Mouse (Mus musculus): ENCODE data around the gene Zfp174. TPM values are rescaled to one million over a fixed set of nuclear protein-coding genes. Genes with fewer than 3 reads are reported as not detected.

Zfp174 gene
- total and polyA plus RNA-seq, 3 experiments: 1.00 to 1.8 (median 1.3) TPM

DNA sequence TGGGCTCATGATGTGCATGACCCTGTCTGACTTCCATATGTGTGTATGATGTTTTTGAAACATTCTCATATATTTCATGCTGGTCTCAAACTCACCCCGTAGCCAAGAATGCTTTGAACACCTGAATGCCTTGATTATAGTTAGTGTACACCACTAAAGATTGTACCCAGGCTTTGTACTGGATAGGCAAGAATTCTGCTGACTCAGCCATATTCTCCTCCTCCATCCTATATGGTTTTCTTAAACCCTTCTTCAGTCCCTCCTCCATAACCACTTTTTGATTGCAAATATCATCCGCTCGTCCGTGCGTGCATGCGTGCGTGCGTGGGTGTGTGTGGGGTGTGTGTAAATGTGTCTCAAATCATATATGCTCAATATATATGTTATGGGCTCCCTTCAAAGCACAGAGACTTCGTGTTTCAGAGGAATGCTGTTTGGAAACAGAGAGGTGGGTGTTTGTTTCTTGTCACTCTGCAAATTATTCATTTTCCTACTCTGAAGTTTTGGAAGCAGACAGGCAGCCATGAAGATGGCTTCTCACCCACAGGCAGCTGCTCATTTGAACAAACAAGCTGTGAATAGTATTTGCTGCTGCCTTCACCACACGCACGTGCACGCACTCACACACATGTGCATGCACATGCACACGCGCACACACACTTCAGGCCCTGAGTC lies 44.7 kb downstream of the Zfp174 start:
- intact Hi-C loops (cut with DNase I): no loop called here

DNA sequence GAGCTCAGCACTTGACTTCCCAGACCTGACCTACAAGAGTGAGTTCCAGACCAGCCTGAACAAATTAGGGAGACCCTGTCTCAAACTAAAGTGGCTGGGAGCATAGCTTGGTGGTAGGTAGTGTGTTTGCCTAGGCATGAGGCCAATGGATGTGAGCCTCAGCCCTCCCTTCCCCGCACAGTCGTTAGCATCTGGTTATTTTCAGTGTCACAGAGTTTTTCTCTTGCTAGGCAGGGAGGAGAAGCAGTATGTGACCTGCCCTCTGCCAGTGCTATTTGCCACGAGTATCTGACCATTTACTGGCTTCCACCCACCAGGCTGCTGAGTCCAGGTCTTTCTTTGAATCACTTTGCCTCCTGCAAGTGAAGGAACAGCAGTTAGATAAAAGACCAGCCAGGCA lies 46.7 kb downstream of the Zfp174 start:
- no peak overlapping the region for H3K9ac ChIP-seq (ENCODE audit: low read depth, low read length)
- intact Hi-C loops (cut with DNase I): no loop called here
- peaks cover 15% of the 10 kb centered on the region for H3K4me1 ChIP-seq (ENCODE audit: control insufficient read depth, insufficient read depth, low read length)
- peaks cover under 1% of the 10 kb centered on the region for H3K79me2 ChIP-seq (replicated peaks; ENCODE audit: control insufficient read depth, insufficient read depth, low read length)
- H3K4me3 ChIP-seq: no peak overlapping the region
- H3K27me3 ChIP-seq (ENCODE audit: control insufficient read depth, insufficient read depth, low read length): no peaks in the 10 kb centered on the region
- no peak for TF ChIP-seq POLR2A (IDR thresholded peaks at IDR 0.05; ENCODE audit: insufficient read depth, low read depth, low read length)
- no peak for TF ChIP-seq CTCF (IDR thresholded peaks at IDR 0.05)
- no peak for TF ChIP-seq EP300 (IDR thresholded peaks at IDR 0.05; ENCODE audit: insufficient read depth, low read depth, low read length)
- peak overlapping the region; percentile 40; the same call in 1 of the 2 replicates for H3K27ac ChIP-seq
- H3K36me3 ChIP-seq (ENCODE audit: control insufficient read depth, insufficient read depth, low read length): peaks cover 8% of the 10 kb centered on the region
- WGBS: 5% methylated on average over 3 of the region's 3 CpGs
- no peak for DNase-seq

More for the DNA sequence above, 44.7 kb downstream of the Zfp174 start:
- H3K4me1 ChIP-seq (ENCODE audit: control insufficient read depth, insufficient read depth, low read length): peaks cover 20% of the 10 kb centered on the region
- no peak overlapping the region for H3K9ac ChIP-seq (ENCODE audit: low read depth, low read length)
- H3K4me3 ChIP-seq: no peak overlapping the region
- DNase-seq: no peak
- no peak overlapping the region for H3K27ac ChIP-seq
- H3K79me2 ChIP-seq (replicated peaks; ENCODE audit: control insufficient read depth, insufficient read depth, low read length): peaks cover 4% of the 10 kb centered on the region
- H3K36me3 ChIP-seq (ENCODE audit: control insufficient read depth, insufficient read depth, low read length): peaks cover 11% of the 10 kb centered on the region
- TF ChIP-seq POLR2A (IDR thresholded peaks at IDR 0.05; ENCODE audit: insufficient read depth, low read depth, low read length) (no peak), EP300 (IDR thresholded peaks at IDR 0.05; ENCODE audit: insufficient read depth, low read depth, low read length) (no peak), CTCF (IDR thresholded peaks at IDR 0.05) (no peak)
- no peaks in the 10 kb centered on the region for H3K27me3 ChIP-seq (ENCODE audit: control insufficient read depth, insufficient read depth, low read length)
- 91% methylated on average over 14 of the region's 14 CpGs for WGBS

DNA sequence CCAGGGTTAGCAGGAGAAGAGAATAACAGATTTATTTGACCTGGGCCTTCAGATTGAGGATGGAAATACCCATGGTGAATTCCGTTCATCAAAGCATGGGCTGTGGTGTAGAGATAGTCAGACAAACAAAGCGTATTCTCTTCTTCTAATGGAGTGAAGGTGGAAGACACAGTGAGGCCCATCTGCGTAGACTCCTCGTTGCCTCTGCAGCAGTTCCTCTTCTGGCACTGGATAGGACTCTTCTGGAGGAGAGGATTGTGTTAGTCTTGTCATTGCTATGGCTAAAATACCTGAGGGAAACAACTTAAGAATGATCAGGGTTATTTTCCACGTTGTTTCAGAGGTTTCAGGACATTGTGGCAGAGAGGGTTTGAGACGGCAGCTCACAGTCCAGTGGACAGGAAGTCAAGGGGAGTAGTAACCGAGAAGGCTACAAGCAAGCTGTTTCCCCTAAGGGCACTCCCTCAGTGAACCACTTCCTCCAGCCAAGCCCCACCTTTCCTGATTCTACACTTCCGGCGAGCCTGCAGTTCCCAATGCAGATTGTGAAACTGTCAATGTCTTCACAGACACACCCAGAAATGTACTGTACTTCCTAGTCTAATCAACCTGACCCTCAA lies 48.2 kb downstream of the Zfp174 start:
- Histone ChIP-seq H3K27me3 (ENCODE audit: control insufficient read depth, insufficient read depth, low read length) (no peaks in the 10 kb centered on the region), H3K27ac (peak overlapping the region; percentile 40), H3K79me2 (replicated peaks; ENCODE audit: control insufficient read depth, insufficient read depth, low read length) (no peaks in the 10 kb centered on the region; the same call in none of the 2 replicates), H3K36me3 (ENCODE audit: control insufficient read depth, insufficient read depth, low read length) (peaks cover 8% of the 10 kb centered on the region), H3K4me1 (ENCODE audit: control insufficient read depth, insufficient read depth, low read length) (peaks cover 15% of the 10 kb centered on the region), H3K9ac (ENCODE audit: low read depth, low read length) (peak overlapping the region; percentile 4; the same call in 1 of the 2 replicates), H3K4me3 (peak overlapping the region; percentile 25)
- intact Hi-C loops (cut with DNase I): no loop called here
- TF ChIP-seq EP300 (IDR thresholded peaks at IDR 0.05; ENCODE audit: insufficient read depth, low read depth, low read length): peak; percentile 57; the same call in 1 of the 2 replicates
- peak; percentile 60 for TF ChIP-seq POLR2A (IDR thresholded peaks at IDR 0.05; ENCODE audit: insufficient read depth, low read depth, low read length)
- TF ChIP-seq CTCF (IDR thresholded peaks at IDR 0.05): no peak
- 43% methylated on average over 9 of the region's 9 CpGs for WGBS
- DNase-seq: peak; percentile 59 to 79

DNA sequence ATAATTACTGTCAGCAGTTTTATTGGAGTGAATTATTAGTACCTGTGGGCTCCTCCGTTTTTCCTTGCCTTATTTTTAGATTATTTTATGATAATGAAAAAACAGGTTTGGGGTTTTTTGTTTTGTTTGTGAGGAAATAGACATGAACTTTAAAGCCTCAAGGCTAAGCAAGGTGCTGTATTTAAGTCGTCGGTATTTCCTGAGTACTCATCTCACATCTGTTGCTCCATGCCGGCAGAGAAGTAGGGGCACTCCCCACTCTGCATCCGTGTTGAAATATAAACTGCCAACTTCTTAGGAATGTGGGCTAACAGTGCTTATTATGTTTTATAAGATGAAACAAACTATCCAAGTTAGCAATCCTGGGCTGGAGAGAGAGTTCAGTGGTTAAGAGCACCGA lies 49.0 kb downstream of the Zfp174 start:
- Histone ChIP-seq H3K27ac (peak overlapping the region; percentile 40; the same call in 1 of the 2 replicates), H3K36me3 (ENCODE audit: control insufficient read depth, insufficient read depth, low read length) (peaks cover 9% of the 10 kb centered on the region), H3K9ac (ENCODE audit: low read depth, low read length) (no peak overlapping the region), H3K4me3 (no peak overlapping the region), H3K27me3 (ENCODE audit: control insufficient read depth, insufficient read depth, low read length) (no peaks in the 10 kb centered on the region), H3K4me1 (ENCODE audit: control insufficient read depth, insufficient read depth, low read length) (peaks cover 15% of the 10 kb centered on the region), H3K79me2 (replicated peaks; ENCODE audit: control insufficient read depth, insufficient read depth, low read length) (no peaks in the 10 kb centered on the region; the same call in none of the 2 replicates)
- intact Hi-C loops (cut with DNase I): no loop called here
- WGBS: 61% methylated on average over 6 of the region's 6 CpGs
- no peak for DNase-seq
- TF ChIP-seq EP300 (IDR thresholded peaks at IDR 0.05; ENCODE audit: insufficient read depth, low read depth, low read length): no peak
- TF ChIP-seq CTCF (IDR thresholded peaks at IDR 0.05): no peak
- TF ChIP-seq POLR2A (IDR thresholded peaks at IDR 0.05; ENCODE audit: insufficient read depth, low read depth, low read length): no peak

DNA sequence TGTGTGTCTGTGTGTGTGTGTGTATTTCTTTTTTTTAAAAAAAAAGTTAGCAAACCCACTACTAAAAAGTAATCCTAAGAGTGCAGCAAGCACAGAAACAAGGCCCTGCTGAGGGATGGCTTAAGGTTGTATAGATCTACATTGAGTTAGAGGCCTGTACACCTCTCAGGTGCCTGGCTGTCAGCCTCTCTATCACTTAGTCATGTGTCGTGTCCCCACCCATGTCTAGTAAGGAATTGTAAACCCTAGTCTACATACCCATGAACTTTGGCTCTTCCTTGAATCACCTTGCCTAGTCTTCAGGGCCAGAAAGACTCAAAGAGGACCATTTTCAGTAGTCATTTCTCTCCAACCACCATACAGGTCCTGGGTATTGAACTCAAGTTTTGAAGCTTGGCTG lies 49.5 kb downstream of the Zfp174 start:
- H3K4me1 ChIP-seq (ENCODE audit: control insufficient read depth, insufficient read depth, low read length): peaks cover 15% of the 10 kb centered on the region
- TF ChIP-seq POLR2A (IDR thresholded peaks at IDR 0.05; ENCODE audit: insufficient read depth, low read depth, low read length) (no peak), EP300 (IDR thresholded peaks at IDR 0.05; ENCODE audit: insufficient read depth, low read depth, low read length) (no peak), CTCF (IDR thresholded peaks at IDR 0.05) (no peak)
- no peak overlapping the region for H3K9ac ChIP-seq (ENCODE audit: low read depth, low read length)
- no peak for DNase-seq
- intact Hi-C loops (cut with DNase I): no loop called here
- no peak overlapping the region for H3K4me3 ChIP-seq
- 84% methylated on average over 1 of the region's 1 CpGs for WGBS
- no peak overlapping the region for H3K27ac ChIP-seq
- H3K27me3 ChIP-seq (ENCODE audit: control insufficient read depth, insufficient read depth, low read length): no peaks in the 10 kb centered on the region
- H3K79me2 ChIP-seq (replicated peaks; ENCODE audit: control insufficient read depth, insufficient read depth, low read length): no peaks in the 10 kb centered on the region; the same call in none of the 2 replicates
- H3K36me3 ChIP-seq (ENCODE audit: control insufficient read depth, insufficient read depth, low read length): peaks cover 9% of the 10 kb centered on the region

DNA sequence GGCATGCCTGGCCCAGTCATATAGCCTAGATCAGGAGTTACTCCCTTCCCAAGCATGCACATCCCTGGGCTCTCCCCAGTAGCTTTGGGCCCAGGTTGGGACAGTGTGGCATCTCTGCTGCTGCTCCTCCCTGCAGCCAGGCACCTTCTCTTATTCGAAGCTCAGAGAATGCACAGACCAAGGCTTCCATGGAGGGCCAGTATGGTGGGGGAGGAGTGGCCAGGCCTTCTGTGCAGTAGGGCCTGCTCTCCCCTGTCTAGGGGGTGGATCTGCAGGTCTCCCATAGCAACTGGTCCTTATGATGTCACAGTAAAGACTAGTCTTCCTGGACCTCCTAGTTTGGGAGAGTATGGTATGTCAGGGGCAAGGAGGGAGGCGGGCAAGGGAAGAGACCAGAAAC lies 60.4 kb downstream of the Zfp174 start:
- Histone ChIP-seq H3K4me3 (no peak overlapping the region), H3K9ac (ENCODE audit: low read depth, low read length) (no peak overlapping the region), H3K79me2 (replicated peaks; ENCODE audit: control insufficient read depth, insufficient read depth, low read length) (no peaks in the 10 kb centered on the region), H3K36me3 (ENCODE audit: control insufficient read depth, insufficient read depth, low read length) (peaks cover 3% of the 10 kb centered on the region), H3K27ac (no peak overlapping the region), H3K27me3 (ENCODE audit: control insufficient read depth, insufficient read depth, low read length) (no peaks in the 10 kb centered on the region), H3K4me1 (ENCODE audit: control insufficient read depth, insufficient read depth, low read length) (no peaks in the 10 kb centered on the region)
- TF ChIP-seq POLR2A (IDR thresholded peaks at IDR 0.05; ENCODE audit: insufficient read depth, low read depth, low read length): no peak
- TF ChIP-seq EP300 (IDR thresholded peaks at IDR 0.05; ENCODE audit: insufficient read depth, low read depth, low read length): no peak
- no peak for TF ChIP-seq CTCF (IDR thresholded peaks at IDR 0.05)
- WGBS: 61% methylated on average over 2 of the region's 2 CpGs
- intact Hi-C loops (cut with DNase I): no loop called here
- DNase-seq: no peak

Other genes with a start within 250 kb of the Zfp174 start
- not detected for gene Mefv, start 129.2 kb upstream of the Zfp174 start, total RNA-seq (2021)
- 0.06 and 0.09 TPM in 2 replicates for gene Mefv, start 129.2 kb upstream of the Zfp174 start, polyA plus RNA-seq (2012; rRNA removed)
- gene Zfp263, start 103.2 kb upstream of the Zfp174 start, total RNA-seq (2021): 1 to 10 TPM; 6.2 to 7.6 TPM
- 3.8 and 6.1 TPM in 2 replicates for gene Zfp263, start 103.2 kb upstream of the Zfp174 start, polyA plus RNA-seq (2012; rRNA removed)
- not detected for gene Olfr15, start 16.4 kb upstream of the Zfp174 start, total RNA-seq (2021)
- not detected in 2 replicates for gene Olfr15, start 16.4 kb upstream of the Zfp174 start, polyA plus RNA-seq (2012; rRNA removed)
- gene Naa60, start 25.1 kb downstream of the Zfp174 start, total RNA-seq (2021): 10 to 100 TPM; 48.6 to 49.4 TPM
- 50.4 and 59.4 TPM in 2 replicates for gene Naa60, start 25.1 kb downstream of the Zfp174 start, polyA plus RNA-seq (2012; rRNA removed)
- gene Zfp597, start 37.3 kb downstream of the Zfp174 start, total RNA-seq (2021): 10 to 100 TPM; 10.8 to 12.1 TPM
- 2.3 and 4.6 TPM in 2 replicates for gene Zfp597, start 37.3 kb downstream of the Zfp174 start, polyA plus RNA-seq (2012; rRNA removed)
- gene Gm20695, start 37.4 kb downstream of the Zfp174 start, total RNA-seq (2021): under 1 TPM; 0.27 to 0.42 TPM
- gene Gm20695, start 37.4 kb downstream of the Zfp174 start, polyA plus RNA-seq (2012; rRNA removed): not detected in 2 replicates
- 1 to 10 TPM; 2.9 TPM for gene 1700037C18Rik, start 61.4 kb downstream of the Zfp174 start, total RNA-seq (2021)
- gene 1700037C18Rik, start 61.4 kb downstream of the Zfp174 start, polyA plus RNA-seq (2012; rRNA removed): 2.9 and 5.2 TPM in 2 replicates
- gene Cluap1, start 61.5 kb downstream of the Zfp174 start, total RNA-seq (2021): 10 to 100 TPM in 1 of 2 experiments, 1 to 10 TPM in 1; 9.7 to 10.9 TPM
- 4.9 and 5.9 TPM in 2 replicates for gene Cluap1, start 61.5 kb downstream of the Zfp174 start, polyA plus RNA-seq (2012; rRNA removed)
- 1 to 10 TPM; 1.1 to 1.2 TPM for gene Nlrc3, start 129.4 kb downstream of the Zfp174 start, total RNA-seq (2021)
- gene Nlrc3, start 129.4 kb downstream of the Zfp174 start, polyA plus RNA-seq (2012; rRNA removed): 2.8 and 3.2 TPM in 2 replicates
- 1 to 10 TPM; 6.4 to 9.4 TPM for gene Slx4, start 156.5 kb downstream of the Zfp174 start, total RNA-seq (2021)
- gene Slx4, start 156.5 kb downstream of the Zfp174 start, polyA plus RNA-seq (2012; rRNA removed): 7.7 and 9.8 TPM in 2 replicates
- not detected for gene Dnase1, start 189.7 kb downstream of the Zfp174 start, total RNA-seq (2021)
- gene Dnase1, start 189.7 kb downstream of the Zfp174 start, polyA plus RNA-seq (2012; rRNA removed): not detected in 2 replicates
- 100 to 1,000 TPM; 138 to 154 TPM for gene Trap1, start 230.6 kb downstream of the Zfp174 start, total RNA-seq (2021)
- 124 and 167 TPM in 2 replicates for gene Trap1, start 230.6 kb downstream of the Zfp174 start, polyA plus RNA-seq (2012; rRNA removed)

Data from heart, adult 2 months (tissue).